Mouse (Mus musculus): ENCODE results near the gene Chtf18. TPM values are rescaled to one million over a fixed set of nuclear protein-coding genes. Genes with fewer than 3 reads are reported as not detected.

Gene Chtf18
- polyA plus RNA-seq, 1 experiment from 2014 or later, result 32.0 TPM

- DNase-seq (ENCODE audit: low spot score) (no peak), ATAC-seq (replicated peaks; ENCODE audit: low FRiP score) (no peak)
- Histone ChIP-seq H3K27ac (ENCODE audit: low read depth, low read length) (no peak overlapping the region), H3K4me2 (no peak overlapping the region), H3K4me1 (replicated peaks; ENCODE audit: control insufficient read depth, insufficient read depth, low read length) (no peaks in the 10 kb centered on the region), H3K4me3 (ENCODE audit: low read depth, low read length) (no peak overlapping the region), H3K36me3 (ENCODE audit: control insufficient read depth, insufficient read depth, low read length) (no peaks in the 10 kb centered on the region), H3K9me3 (ENCODE audit: control insufficient read depth, low read length) (no peaks in the 10 kb centered on the region), H3K27me3 (replicated peaks; ENCODE audit: control insufficient read depth, insufficient read depth, low read length) (no peaks in the 10 kb centered on the region), H3K9ac (ENCODE audit: low read depth, low read length) (no peak overlapping the region)
Observed at GRCm38 (mm10) chr17:25672982-25673381, 54.2 kb downstream of the Chtf18 start.

Small RNA genes lying within 50 kb of the gene (microRNA-seq; reads per million reads assigned to microRNA genes)
- gene Gm25083 (ENCODE audit: borderline number of aligned reads), result not detected

Other genes starting within 250 kb of the Chtf18 start
- not detected in 2 replicates for gene Sstr5, start 230.1 kb downstream of the Chtf18 start, polyA plus RNA-seq (2014; fragmentation: Nextera tagmentation; extraction: Ambion mirVana)
- gene Sox8, start 156.7 kb downstream of the Chtf18 start, polyA plus RNA-seq (2014; fragmentation: Nextera tagmentation; extraction: Ambion mirVana), result 2.4 and 3.0 TPM in 2 replicates
- gene Lmf1, start 148.3 kb downstream of the Chtf18 start, polyA plus RNA-seq (2014; fragmentation: Nextera tagmentation; extraction: Ambion mirVana), result 23.8 and 29.1 TPM in 2 replicates
- gene Gng13, start 10.2 kb downstream of the Chtf18 start, polyA plus RNA-seq (2014; fragmentation: Nextera tagmentation; extraction: Ambion mirVana), result 0.42 and 1.3 TPM in 2 replicates
- gene Rpusd1, start 251 bp upstream of the Chtf18 start, polyA plus RNA-seq (2014; fragmentation: Nextera tagmentation; extraction: Ambion mirVana), result 16.6 and 17.5 TPM in 2 replicates
- not detected in 2 replicates for gene Mslnl, start 8.6 kb upstream of the Chtf18 start, polyA plus RNA-seq (2014; fragmentation: Nextera tagmentation; extraction: Ambion mirVana)
- 0.29 and 0.55 TPM in 2 replicates for gene Msln, start 27.0 kb upstream of the Chtf18 start, polyA plus RNA-seq (2014; fragmentation: Nextera tagmentation; extraction: Ambion mirVana)
- 28.4 and 29.9 TPM in 2 replicates for gene Narfl, start 46.4 kb upstream of the Chtf18 start, polyA plus RNA-seq (2014; fragmentation: Nextera tagmentation; extraction: Ambion mirVana)
- 22.7 and 25.0 TPM in 2 replicates for gene Haghl, start 58.3 kb upstream of the Chtf18 start, polyA plus RNA-seq (2014; fragmentation: Nextera tagmentation; extraction: Ambion mirVana)
- 0.25 and 0.33 TPM in 2 replicates for gene Ccdc78, start 59.2 kb upstream of the Chtf18 start, polyA plus RNA-seq (2014; fragmentation: Nextera tagmentation; extraction: Ambion mirVana)
- gene Fam173a, start 65.5 kb upstream of the Chtf18 start, polyA plus RNA-seq (2014; fragmentation: Nextera tagmentation; extraction: Ambion mirVana), result 83.7 and 83.8 TPM in 2 replicates
- gene AC134908.4, start 68.2 kb upstream of the Chtf18 start, polyA plus RNA-seq (2014; fragmentation: Nextera tagmentation; extraction: Ambion mirVana), result not detected in 2 replicates
- gene Metrn, start 69.7 kb upstream of the Chtf18 start, polyA plus RNA-seq (2014; fragmentation: Nextera tagmentation; extraction: Ambion mirVana), result 7.6 and 10.8 TPM in 2 replicates
- 0.99 and 1.2 TPM in 2 replicates for gene Fbxl16, start 81.7 kb upstream of the Chtf18 start, polyA plus RNA-seq (2014; fragmentation: Nextera tagmentation; extraction: Ambion mirVana)
- 29.8 and 31.9 TPM in 2 replicates for gene Wdr24, start 96.2 kb upstream of the Chtf18 start, polyA plus RNA-seq (2014; fragmentation: Nextera tagmentation; extraction: Ambion mirVana)
- gene Jmjd8, start 101.4 kb upstream of the Chtf18 start, polyA plus RNA-seq (2014; fragmentation: Nextera tagmentation; extraction: Ambion mirVana), result 36.6 and 37.0 TPM in 2 replicates
- 249 and 252 TPM in 2 replicates for gene Stub1, start 106.0 kb upstream of the Chtf18 start, polyA plus RNA-seq (2014; fragmentation: Nextera tagmentation; extraction: Ambion mirVana)
- gene Rhbdl1, start 109.9 kb upstream of the Chtf18 start, polyA plus RNA-seq (2014; fragmentation: Nextera tagmentation; extraction: Ambion mirVana), result 0.60 and 1.6 TPM in 2 replicates
- 0.78 and 1.1 TPM in 2 replicates for gene Gm20683, start 114.3 kb upstream of the Chtf18 start, polyA plus RNA-seq (2014; fragmentation: Nextera tagmentation; extraction: Ambion mirVana)
- 9.6 and 12.8 TPM in 2 replicates for gene Rhot2, start 117.4 kb upstream of the Chtf18 start, polyA plus RNA-seq (2014; fragmentation: Nextera tagmentation; extraction: Ambion mirVana)
- 22.2 and 25.7 TPM in 2 replicates for gene Wdr90, start 134.1 kb upstream of the Chtf18 start, polyA plus RNA-seq (2014; fragmentation: Nextera tagmentation; extraction: Ambion mirVana)
- gene Mcrip2, start 141.3 kb upstream of the Chtf18 start, polyA plus RNA-seq (2014; fragmentation: Nextera tagmentation; extraction: Ambion mirVana), result 96.5 and 110 TPM in 2 replicates
- gene Mettl26, start 147.7 kb upstream of the Chtf18 start, polyA plus RNA-seq (2014; fragmentation: Nextera tagmentation; extraction: Ambion mirVana), result 70.7 and 74.5 TPM in 2 replicates
- gene Wfikkn1, start 153.4 kb upstream of the Chtf18 start, polyA plus RNA-seq (2014; fragmentation: Nextera tagmentation; extraction: Ambion mirVana), result 2.1 and 2.4 TPM in 2 replicates
- gene Rab40c, start 192.3 kb upstream of the Chtf18 start, polyA plus RNA-seq (2014; fragmentation: Nextera tagmentation; extraction: Ambion mirVana), result 9.9 and 10.7 TPM in 2 replicates
- gene Pigq, start 217.5 kb upstream of the Chtf18 start, polyA plus RNA-seq (2014; fragmentation: Nextera tagmentation; extraction: Ambion mirVana), result 137 and 139 TPM in 2 replicates
- gene Nhlrc4, start 217.5 kb upstream of the Chtf18 start, polyA plus RNA-seq (2014; fragmentation: Nextera tagmentation; extraction: Ambion mirVana), result 0.85 and 1.4 TPM in 2 replicates
- 0.68 and 0.85 TPM in 2 replicates for gene A930017K11Rik, start 225.1 kb upstream of the Chtf18 start, polyA plus RNA-seq (2014; fragmentation: Nextera tagmentation; extraction: Ambion mirVana)